Mouse (Mus musculus): ENCODE measurements around the gene Mob1b. TPM values are rescaled to one million over a fixed set of nuclear protein-coding genes. Genes with fewer than 3 reads are reported as not detected.
"Not testable (repeated sequence)": the region's sequence is repeated elsewhere in the genome, so short reads cannot be mapped to it uniquely, and the experiment has no call there.

The Mob1b gene
- total RNA-seq, 2 experiments from 2014 or later, result 32.3 to 35.2 TPM

- intact Hi-C loops (cut with DNase I), result loop anchor here (10.0 kb wide), 1 partner anchor 692 kb away; no protein-coding TSS in a partner anchor
Measured at GRCm38 (mm10) chr5:88692586-88692985, 28.1 kb upstream of the Mob1b start.

DNA sequence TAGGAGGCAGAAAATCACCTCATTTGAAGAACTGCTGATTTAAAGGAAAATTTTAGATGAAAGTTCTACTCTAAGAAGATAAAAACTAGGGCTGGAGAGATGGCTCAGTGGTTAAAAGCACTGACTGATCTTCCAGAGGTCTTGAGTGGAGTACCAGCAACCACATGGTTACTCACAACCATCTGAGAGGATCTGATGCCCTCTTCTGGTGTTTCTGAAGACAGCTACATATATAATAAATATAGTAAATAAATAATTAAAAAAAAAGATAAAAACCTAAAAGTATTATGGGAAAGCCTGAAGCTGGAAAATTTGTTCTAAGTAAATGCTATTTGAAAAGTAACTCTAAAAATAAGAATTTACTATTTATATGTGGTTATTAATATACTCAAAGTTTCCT lies 27.6 kb upstream of the Mob1b start:
- intact Hi-C loops (cut with DNase I), result loop anchor here (10.0 kb wide), 1 partner anchor 692 kb away; no protein-coding TSS in a partner anchor
- no peak for DNase-seq (ENCODE audit: extremely low spot score in 1 of 2, low spot score in 2 of 2)

More at GRCm38 (mm10) chr5:88692586-88692985, 28.1 kb upstream of the Mob1b start:
- DNase-seq (ENCODE audit: extremely low spot score in 1 of 2, low spot score in 2 of 2), result no peak

GRCm38 (mm10) chr5:88697291-88697690 lies 23.4 kb upstream of the Mob1b start:
- no peak for DNase-seq (ENCODE audit: extremely low spot score in 1 of 2, low spot score in 2 of 2)
- intact Hi-C loops (cut with DNase I), result loop anchor here (10.0 kb wide), 1 partner anchor 688 kb away; no protein-coding TSS in a partner anchor

GRCm38 (mm10) chr5:88699251-88699913 lies 21.3 kb upstream of the Mob1b start:
- intact Hi-C loops (cut with DNase I), result loop anchor here (10.0 kb wide), 1 partner anchor 685 kb away; no protein-coding TSS in a partner anchor
- no peak for DNase-seq (ENCODE audit: extremely low spot score in 1 of 2, low spot score in 2 of 2)

DNA sequence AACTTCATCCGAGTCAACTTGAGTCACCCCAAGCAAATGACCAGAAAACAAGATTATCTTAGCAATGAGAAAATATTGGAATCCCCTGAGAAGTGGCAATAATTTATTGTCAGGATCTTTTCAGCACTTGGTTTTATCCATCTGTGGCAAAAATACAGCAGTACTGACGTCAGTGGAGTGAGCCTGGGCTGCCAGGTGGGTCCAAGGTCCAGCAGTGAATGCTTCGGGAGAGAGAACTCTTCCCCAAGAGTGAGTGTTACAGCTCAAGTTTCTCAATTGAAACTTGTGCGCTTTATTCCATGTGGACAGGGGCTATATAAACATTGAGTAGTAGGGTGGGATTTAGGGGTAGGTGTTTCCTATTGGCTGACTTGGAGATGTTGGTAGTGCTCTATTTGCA lies 18.6 kb upstream of the Mob1b start:
- intact Hi-C loops (cut with DNase I), result no loop called here
- no peak for DNase-seq (ENCODE audit: extremely low spot score in 1 of 2, low spot score in 2 of 2)

DNA sequence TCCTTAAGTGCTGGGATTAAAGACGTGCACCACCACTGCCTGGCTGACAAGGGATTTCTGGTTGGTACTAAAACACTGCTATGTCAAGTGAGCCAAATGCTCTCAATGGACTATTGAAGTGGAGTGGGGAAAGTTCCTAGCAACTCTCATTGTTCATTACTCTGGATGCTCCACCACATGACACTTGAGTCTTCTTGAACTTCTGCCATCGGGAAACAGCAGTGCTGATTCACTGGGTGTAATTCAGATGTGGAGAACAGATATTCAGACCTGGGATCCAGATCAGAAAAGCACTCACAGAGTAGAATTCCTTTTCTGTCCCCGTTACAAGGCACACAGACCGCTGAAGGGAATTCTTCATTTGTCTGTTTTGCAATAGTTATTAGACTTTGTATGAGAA lies 17.1 kb upstream of the Mob1b start:
- no peak for DNase-seq (ENCODE audit: extremely low spot score in 1 of 2, low spot score in 2 of 2)
- intact Hi-C loops (cut with DNase I), result no loop called here

DNA sequence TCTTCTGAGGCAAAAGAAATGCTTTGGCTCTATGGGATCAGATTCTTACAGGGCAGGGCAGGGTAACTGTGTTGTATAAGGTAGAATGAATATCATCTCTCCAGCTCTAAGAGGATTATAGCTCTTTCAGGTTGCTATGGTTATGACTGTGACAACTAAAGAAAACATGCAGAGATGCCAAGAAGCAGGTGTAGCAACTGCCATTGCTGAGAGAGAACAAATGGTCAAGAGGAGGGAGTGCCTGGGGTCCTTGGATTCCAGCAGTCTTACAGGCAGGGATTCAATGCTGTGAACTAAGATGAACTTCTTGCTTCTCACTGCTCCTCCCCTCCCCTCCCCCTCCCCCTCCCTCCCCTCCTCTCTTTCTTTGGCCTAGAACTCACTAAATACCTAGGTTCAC lies 9.5 kb upstream of the Mob1b start:
- DNase-seq (ENCODE audit: extremely low spot score in 1 of 2, low spot score in 2 of 2), result no peak
- intact Hi-C loops (cut with DNase I), result no loop called here

- peak in 1 of 2 experiments; percentile 29 for DNase-seq (ENCODE audit: extremely low spot score in 1 of 2, low spot score in 2 of 2)
- intact Hi-C loops (cut with DNase I), result no loop called here
Measured at GRCm38 (mm10) chr5:88711618-88712224, 8.9 kb upstream of the Mob1b start.

DNA sequence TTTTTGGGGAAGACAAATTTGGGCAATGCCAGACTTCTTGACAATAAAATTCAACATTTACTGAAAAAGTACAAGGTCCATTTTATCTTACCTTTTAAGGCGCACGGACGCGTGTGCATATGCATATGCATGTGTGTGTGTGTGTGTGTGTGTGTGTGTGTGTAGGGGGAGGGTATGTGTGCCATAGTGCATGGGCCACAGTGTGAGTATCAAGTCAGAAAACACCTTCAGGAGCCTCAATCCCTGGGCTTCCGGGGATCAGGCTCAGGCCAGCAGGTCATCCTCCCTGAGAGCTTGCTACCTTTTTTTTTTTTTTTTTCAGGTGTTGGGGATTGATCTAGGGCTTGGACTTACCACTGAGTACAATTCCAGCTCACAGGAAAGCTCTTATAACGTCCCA lies 8.3 kb upstream of the Mob1b start:
- intact Hi-C loops (cut with DNase I), result no loop called here
- DNase-seq (ENCODE audit: extremely low spot score in 1 of 2, low spot score in 2 of 2), result no peak

- DNase-seq (ENCODE audit: extremely low spot score in 1 of 2, low spot score in 2 of 2), result no peak
- intact Hi-C loops (cut with DNase I), result no loop called here
Measured at GRCm38 (mm10) chr5:88716983-88717382, 3.7 kb upstream of the Mob1b start.

- intact Hi-C loops (cut with DNase I), result loop anchor here (5.0 kb wide), 2 partner anchors 34 to 41 kb away; partner anchors contain the start of gene Dck
Measured at GRCm38 (mm10) chr5:88721003-88721475, 384 bp downstream of the Mob1b start.

GRCm38 (mm10) chr5:88721565-88722212 lies 1.0 kb downstream of the Mob1b start:
- intact Hi-C loops (cut with DNase I), result loop anchor here (5.0 kb wide), 2 partner anchors 34 to 41 kb away; partner anchors contain the start of gene Dck

More at GRCm38 (mm10) chr5:88721003-88721475, 384 bp downstream of the Mob1b start:
- DNase-seq (ENCODE audit: extremely low spot score in 1 of 2, low spot score in 2 of 2), result no peak

DNA sequence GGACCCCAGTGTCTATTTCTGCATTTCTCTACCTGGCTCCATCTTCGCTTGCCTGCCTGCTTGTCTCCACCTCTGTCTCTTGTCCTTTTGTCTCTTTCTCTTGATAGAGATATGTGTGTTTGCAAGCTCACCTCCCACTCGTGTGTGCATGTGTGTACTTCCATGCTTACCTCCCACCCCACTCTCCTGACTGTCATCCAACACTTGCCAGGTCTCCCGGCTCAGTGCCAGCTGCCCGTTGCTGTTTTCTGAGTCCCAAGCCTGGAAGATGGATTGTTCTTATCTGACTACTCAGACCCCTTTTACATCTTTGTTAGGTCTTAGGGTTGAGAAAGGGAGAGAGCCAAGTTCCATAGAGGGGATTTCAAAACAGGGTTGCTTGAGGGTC lies 1.6 kb downstream of the Mob1b start:
- peak in 1 of 2 experiments; percentile 47 for DNase-seq (ENCODE audit: extremely low spot score in 1 of 2, low spot score in 2 of 2)
- intact Hi-C loops (cut with DNase I), result loop anchor here (5.0 kb wide), 2 partner anchors 35 to 40 kb away; partner anchors contain the start of gene Dck

More at GRCm38 (mm10) chr5:88721565-88722212, 1.0 kb downstream of the Mob1b start:
- DNase-seq (ENCODE audit: extremely low spot score in 1 of 2, low spot score in 2 of 2), result peak in 1 of 2 experiments; percentile 57

- no peak for DNase-seq (ENCODE audit: extremely low spot score in 1 of 2, low spot score in 2 of 2)
- intact Hi-C loops (cut with DNase I), result loop anchor here (5.0 kb wide), 2 partner anchors 37 to 38 kb away; partner anchors contain the start of gene Dck
Measured at GRCm38 (mm10) chr5:88724030-88724429, 3.4 kb downstream of the Mob1b start.

- intact Hi-C loops (cut with DNase I), result no loop called here
- no peak for DNase-seq (ENCODE audit: extremely low spot score in 1 of 2, low spot score in 2 of 2)
Measured at GRCm38 (mm10) chr5:88727593-88728144, 7.0 kb downstream of the Mob1b start.

DNA sequence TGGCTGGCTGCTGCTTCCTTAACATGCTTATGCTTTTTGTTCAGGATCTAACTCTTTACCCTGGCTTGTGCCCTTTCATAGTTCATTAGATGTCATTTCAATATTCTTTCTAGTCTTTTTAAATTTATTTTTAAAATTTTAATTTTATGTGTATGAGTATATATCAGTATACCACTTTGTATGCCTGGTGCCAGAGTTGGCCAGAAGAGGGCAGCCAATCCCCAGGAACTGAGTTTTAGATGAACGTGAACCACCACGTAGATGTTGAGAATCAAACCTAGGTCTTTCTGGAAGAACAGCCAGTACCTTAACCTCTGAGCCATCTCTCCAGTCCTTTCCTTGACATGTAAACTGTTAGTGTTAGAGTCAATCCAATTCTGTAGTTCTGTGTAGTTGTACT lies 14.1 kb downstream of the Mob1b start:
- DNase-seq (ENCODE audit: extremely low spot score in 1 of 2, low spot score in 2 of 2), result no peak
- intact Hi-C loops (cut with DNase I), result no loop called here

- intact Hi-C loops (cut with DNase I); DNase-seq (ENCODE audit: extremely low spot score in 1 of 2, low spot score in 2 of 2): not testable (repeated sequence)
Measured at GRCm38 (mm10) chr5:88741065-88741464, 20.4 kb downstream of the Mob1b start.

- no peak for DNase-seq (ENCODE audit: extremely low spot score in 1 of 2, low spot score in 2 of 2)
- intact Hi-C loops (cut with DNase I), result no loop called here
Measured at GRCm38 (mm10) chr5:88747774-88748173, 27.1 kb downstream of the Mob1b start.

GRCm38 (mm10) chr5:88753199-88753598 lies 32.5 kb downstream of the Mob1b start:
- DNase-seq (ENCODE audit: extremely low spot score in 1 of 2, low spot score in 2 of 2), result no peak
- intact Hi-C loops (cut with DNase I), result no loop called here
